19 mouse cellular contexts compared by ENCODE assay signal in the genomic region with DNA sequence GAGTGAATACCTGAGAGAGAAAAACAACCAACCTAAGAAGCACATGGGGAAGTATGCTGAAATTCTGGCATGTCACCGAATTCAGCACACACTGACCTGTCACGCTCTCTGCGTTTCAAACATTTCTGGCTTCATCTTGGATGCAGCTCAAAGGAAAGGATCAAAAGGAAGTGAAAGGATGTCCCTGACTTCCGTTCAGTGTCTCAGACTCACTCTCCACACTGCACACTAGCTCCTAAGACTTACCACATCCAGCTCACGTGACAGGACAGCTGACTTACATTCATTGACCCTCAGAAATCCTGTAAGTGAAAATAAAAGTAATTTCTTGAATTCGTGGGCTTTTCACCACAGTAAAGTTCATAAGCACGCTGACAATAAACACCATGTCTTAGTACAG. TPM values are rescaled to one million over a fixed set of nuclear protein-coding genes. Genes with fewer than 3 reads are reported as not detected.
A peak's percentile ranks its signal among the peaks of the same experiment; 100 is the strongest.
DNase-seq lines count a peak whose midpoint lies in the region; ATAC-seq and TF ChIP-seq lines count a peak whose summit lies in the region.
"Had no signal": no experiment of that assay in that cellular context is flagged by ENCODE, and none has a peak within 500 bp of the region (broad histone marks: within the 10 kb centered on the region; RNA-seq: fewer than 3 reads in every experiment).

No protein-coding gene starts in this region.

- H3K4me2 ChIP-seq in kidney, embryonic 14.5 days (replicated peaks; ENCODE audit: low read depth, low read length): no peak overlapping the region
- H3K4me2 ChIP-seq in CH12.LX (ENCODE audit: insufficient read depth, low read depth, poor library complexity, severe bottlenecking): peak overlapping the region; percentile 67
- no peak overlapping the region for H3K4me2 ChIP-seq in hindbrain, postnatal 0 days (ENCODE audit: low read depth, low read length)
- no peak overlapping the region for H3K4me2 ChIP-seq in hindbrain, embryonic 11.5 days (replicated peaks; ENCODE audit: low read depth, low read length)
- H3K4me2 ChIP-seq: heart, embryonic 12.5 days; limb, embryonic 13.5 days; liver, embryonic 15.5 days; midbrain, embryonic 13.5 days had no signal

- TF ChIP-seq EP300 in CH12.LX (IDR thresholded peaks at IDR 0.05; ENCODE audit: low read length): no peak

- H3K4me3 ChIP-seq in kidney, adult 2 months (ENCODE audit: insufficient read depth, low read depth, low read length): peak overlapping the region; percentile 13; the same call in 1 of the 2 replicates
- no peak overlapping the region for H3K4me3 ChIP-seq in kidney, embryonic 14.5 days (ENCODE audit: low read length)
- H3K4me3 ChIP-seq in CH12.LX (replicated peaks in 1 of 3; ENCODE audit: low read depth in 2 of 3, low read length in 2 of 3, poor library complexity in 1 of 3): no peak overlapping the region
- H3K4me3 ChIP-seq in bone marrow macrophage, adult 2 months (ENCODE audit: insufficient read depth, low read length): peak overlapping the region; percentile 28
- H3K4me3 ChIP-seq in hindbrain, postnatal 0 days (ENCODE audit: low read length): no peak overlapping the region
- no peak overlapping the region for H3K4me3 ChIP-seq in hindbrain, embryonic 11.5 days (ENCODE audit: low read depth, low read length)
- H3K4me3 ChIP-seq: heart, embryonic 12.5 days; limb, embryonic 13.5 days; liver, embryonic 15.5 days; midbrain, embryonic 13.5 days had no signal

- no peaks in the 10 kb centered on the region for H3K36me3 ChIP-seq in kidney, adult 2 months (ENCODE audit: control insufficient read depth, insufficient read depth, low read length)
- no peaks in the 10 kb centered on the region for H3K36me3 ChIP-seq in kidney, embryonic 14.5 days (ENCODE audit: control insufficient read depth, insufficient read depth, low read length)
- H3K36me3 ChIP-seq in CH12.LX (replicated peaks in 1 of 2; ENCODE audit: control insufficient read depth in 1 of 2, insufficient read depth in 1 of 2, low read length in 1 of 2): no peaks in the 10 kb centered on the region
- no peaks in the 10 kb centered on the region for H3K36me3 ChIP-seq in hindbrain, postnatal 0 days (ENCODE audit: insufficient read depth, low read length)
- H3K36me3 ChIP-seq in hindbrain, embryonic 11.5 days (ENCODE audit: control insufficient read depth, insufficient read depth, low read length): no peaks in the 10 kb centered on the region
- H3K36me3 ChIP-seq: heart, embryonic 12.5 days; limb, embryonic 13.5 days; liver, embryonic 15.5 days; midbrain, embryonic 13.5 days had no signal

- no peak for TF ChIP-seq POLR2A in kidney, adult 2 months (IDR thresholded peaks at IDR 0.05; ENCODE audit: low read depth, low read length)
- TF ChIP-seq POLR2A in CH12.LX (IDR thresholded peaks at IDR 0.05; ENCODE audit: low read depth, low read length): no peak
- no peak for TF ChIP-seq POLR2A in bone marrow macrophage, adult 2 months (IDR thresholded peaks at IDR 0.05; ENCODE audit: borderline replicate concordance, low read depth, low read length)

- ATAC-seq in kidney, embryonic 14.5 days (ENCODE audit: low FRiP score, low TSS enrichment): no peak
- ATAC-seq in hindbrain, postnatal 0 days: no peak
- ATAC-seq in hindbrain, embryonic 11.5 days (ENCODE audit: low FRiP score): no peak
- ATAC-seq: forebrain, postnatal 0 days; midbrain, embryonic 13.5 days had no signal

- no peaks in the 10 kb centered on the region; the same call in 1 of the 2 replicates for H3K4me1 ChIP-seq in kidney, adult 2 months (ENCODE audit: control insufficient read depth, insufficient read depth, low read length)
- H3K4me1 ChIP-seq in kidney, embryonic 14.5 days (ENCODE audit: control insufficient read depth, insufficient read depth, low read length): no peaks in the 10 kb centered on the region
- peaks cover 0 to 4% of the 10 kb centered on the region in 2 experiments; a peak in 1 of 4 replicates for H3K4me1 ChIP-seq in CH12.LX (ENCODE audit: control insufficient read depth in 1 of 2, insufficient read depth in 2 of 2)
- peaks cover 5% of the 10 kb centered on the region for H3K4me1 ChIP-seq in bone marrow macrophage, adult 2 months (ENCODE audit: control insufficient read depth, insufficient read depth, low read length)
- H3K4me1 ChIP-seq in hindbrain, postnatal 0 days (ENCODE audit: insufficient read depth, low read length): no peaks in the 10 kb centered on the region
- no peaks in the 10 kb centered on the region for H3K4me1 ChIP-seq in hindbrain, embryonic 11.5 days (replicated peaks; ENCODE audit: control insufficient read depth, insufficient read depth, low read length)
- H3K4me1 ChIP-seq: heart, embryonic 12.5 days; limb, embryonic 13.5 days; liver, embryonic 15.5 days; midbrain, embryonic 13.5 days had no signal

- DNase-seq in kidney, adult 2 months: peak; percentile 52
- no peak for DNase-seq in CH12.LX (ENCODE audit: extremely low read depth)
- peak; percentile 21 to 23 for DNase-seq in kidney, postnatal 36 days
- DNase-seq in hindbrain, postnatal 0 days (ENCODE audit: low spot score): no peak
- DNase-seq in hindbrain, embryonic 11.5 days (ENCODE audit: low spot score): no peak
- DNase-seq in frontal cortex, postnatal 25 days (ENCODE audit: low spot score in 2 of 2): no peak
- DNase-seq: cerebellum, postnatal 10 days; forebrain, postnatal 0 days; gastrocnemius, postnatal 10 days; heart, postnatal 36 days; right cerebral cortex, postnatal 14 days had no signal

- dilution Hi-C loops in CH12.LX (cut with MboI; ENCODE audit: extremely low pct_ligation_motif_present, extremely low pct_unique_long_range_greater_than_20kb, low sequenced_read_pairs): no loop called here

- in situ Hi-C loops in CH12.LX (cut with MboI; ENCODE audit: low pct_ligation_motif_present, low pct_unique_long_range_greater_than_20kb, low sequenced_read_pairs): no loop called here

- no peaks in the 10 kb centered on the region for H3K79me2 ChIP-seq in CH12.LX (replicated peaks; ENCODE audit: control insufficient read depth, extremely low read depth, insufficient read depth, poor library complexity, severe bottlenecking)

- no peaks in the 10 kb centered on the region for H3K27me3 ChIP-seq in kidney, adult 2 months (replicated peaks; ENCODE audit: control insufficient read depth, insufficient read depth, low read length)
- no peaks in the 10 kb centered on the region for H3K27me3 ChIP-seq in kidney, embryonic 14.5 days (ENCODE audit: control insufficient read depth, insufficient read depth, low read length)
- H3K27me3 ChIP-seq in CH12.LX (replicated peaks): no peaks in the 10 kb centered on the region
- no peaks in the 10 kb centered on the region for H3K27me3 ChIP-seq in hindbrain, postnatal 0 days (ENCODE audit: insufficient read depth, low read length)
- no peaks in the 10 kb centered on the region for H3K27me3 ChIP-seq in hindbrain, embryonic 11.5 days (ENCODE audit: control insufficient read depth, insufficient read depth, low read length)
- H3K27me3 ChIP-seq: heart, embryonic 12.5 days; limb, embryonic 13.5 days; liver, embryonic 15.5 days; midbrain, embryonic 13.5 days had no signal

- H3K9me3 ChIP-seq in kidney, embryonic 14.5 days (ENCODE audit: control insufficient read depth, low read length): no peaks in the 10 kb centered on the region
- H3K9me3 ChIP-seq in CH12.LX (replicated peaks; ENCODE audit: low read length): no peaks in the 10 kb centered on the region
- H3K9me3 ChIP-seq in hindbrain, postnatal 0 days (ENCODE audit: low read length): no peaks in the 10 kb centered on the region
- no peaks in the 10 kb centered on the region for H3K9me3 ChIP-seq in hindbrain, embryonic 11.5 days (ENCODE audit: control insufficient read depth, low read length)
- H3K9me3 ChIP-seq: heart, embryonic 12.5 days; limb, embryonic 13.5 days; liver, embryonic 15.5 days; midbrain, embryonic 13.5 days had no signal

- H3K9ac ChIP-seq in kidney, embryonic 14.5 days (ENCODE audit: low read depth, low read length): no peak overlapping the region
- H3K9ac ChIP-seq in CH12.LX (ENCODE audit: insufficient read depth, low read depth): no peak overlapping the region
- no peak overlapping the region for H3K9ac ChIP-seq in hindbrain, postnatal 0 days (replicated peaks; ENCODE audit: low read length)
- H3K9ac ChIP-seq in hindbrain, embryonic 11.5 days (ENCODE audit: low read depth, low read length): no peak overlapping the region
- H3K9ac ChIP-seq: forebrain, postnatal 0 days; heart, embryonic 12.5 days; limb, embryonic 13.5 days; liver, embryonic 15.5 days; midbrain, embryonic 13.5 days had no signal

- 29% methylated on average over 7 of the region's 7 CpGs for WGBS in kidney, adult 2 months
- 54% methylated on average over 7 of the region's 7 CpGs for WGBS in kidney, embryonic 14.5 days
- WGBS in hindbrain, postnatal 0 days: 70% methylated on average over 7 of the region's 7 CpGs
- WGBS in hindbrain, embryonic 11.5 days: 79% methylated on average over 7 of the region's 7 CpGs

- H3K27ac ChIP-seq in kidney, adult 2 months (ENCODE audit: insufficient read depth, low read depth, low read length): 0 out of 2 replicates have a peak overlapping the region, but pooled peaks have one; percentile 6
- H3K27ac ChIP-seq in kidney, embryonic 14.5 days (ENCODE audit: low read depth, low read length): no peak overlapping the region; the same call in 1 of the 2 replicates
- no peak overlapping the region for H3K27ac ChIP-seq in CH12.LX (ENCODE audit: insufficient read depth, low read depth)
- H3K27ac ChIP-seq in bone marrow macrophage, adult 2 months (ENCODE audit: insufficient read depth, low read depth, low read length): peak overlapping the region; percentile 96
- no peak overlapping the region for H3K27ac ChIP-seq in hindbrain, postnatal 0 days
- no peak overlapping the region for H3K27ac ChIP-seq in hindbrain, embryonic 11.5 days (ENCODE audit: low read depth, low read length)
- H3K27ac ChIP-seq: limb, embryonic 13.5 days; liver, embryonic 15.5 days; midbrain, embryonic 13.5 days had no signal

- TF ChIP-seq RAD21 in CH12.LX (IDR thresholded peaks at IDR 0.05; ENCODE audit: low read depth, low read length): no peak

- TF ChIP-seq CTCF in kidney, adult 2 months (conservative IDR thresholded peaks at IDR 0.05; ENCODE audit: insufficient read depth, insufficient read length, low read depth, low read length): no peak
- no peak for TF ChIP-seq CTCF in CH12.LX (conservative IDR thresholded peaks at IDR 0.05 in 1 of 2, IDR thresholded peaks at IDR 0.05 in 1 of 2; ENCODE audit: low read depth in 2 of 2, low read length in 2 of 2)
- no peak for TF ChIP-seq CTCF in bone marrow macrophage, adult 2 months (IDR thresholded peaks at IDR 0.05; ENCODE audit: low read depth, low read length)
- no peak for TF ChIP-seq CTCF in hindbrain, postnatal 0 days (IDR thresholded peaks at IDR 0.05; ENCODE audit: low read depth)

RNA-seq across cellular contexts. Expression of a gene that starts 16.9 kb away (rescaled TPM):
- 0.09 TPM in 1 of 2 replicates, not detected in the other for polyA plus RNA-seq in kidney, adult 2 months (2012; rRNA removed)
- polyA plus RNA-seq in kidney, embryonic 14.5 days (2014; fragmentation: Nextera tagmentation; extraction: Ambion mirVana): not detected in 2 replicates
- not detected in 2 replicates for total RNA-seq in CH12.LX (2012; rRNA removed)
- total RNA-seq in CH12.LX (2014; rRNA removed): not detected in 2 replicates
- not detected in 2 replicates for polyA plus RNA-seq in CH12.LX (2012; ENCODE audit: insufficient read length, low read depth)
- polyA plus RNA-seq in bone marrow macrophage, adult 2 months (2012; ENCODE audit: insufficient read depth, insufficient read length, missing spikeins): not detected in 2 replicates
- total RNA-seq in hindbrain, postnatal 0 days (2014; rRNA removed): not detected in 2 replicates
- polyA plus RNA-seq in hindbrain, postnatal 0 days (2015; fragmentation: Nextera tagmentation; extraction: Ambion mirVana): not detected in 2 replicates
- not detected in 2 replicates for polyA plus RNA-seq in hindbrain, embryonic 11.5 days (2014; fragmentation: Nextera tagmentation; extraction: Ambion mirVana)
- total RNA-seq: adrenal gland, postnatal 36 days; forebrain, postnatal 0 days; gastrocnemius, postnatal 10 days; heart, postnatal 36 days; left cerebral cortex, adult 8-10 months had no signal
- polyA plus RNA-seq: forebrain, postnatal 0 days; heart, embryonic 12.5 days; limb, embryonic 13.5 days; liver, embryonic 15.5 days; midbrain, embryonic 13.5 days had no signal

Comparison
In these comparisons a context has a peak if more than half of its experiments do, and no peak if none do; other contexts are left out.
1. H3K27ac ChIP-seq: peak in kidney, adult 2 months (single experiment) and bone marrow macrophage, adult 2 months (single experiment); none in kidney, embryonic 14.5 days (single experiment), CH12.LX (single experiment), hindbrain, postnatal 0 days (single experiment) and hindbrain, embryonic 11.5 days (single experiment).
2. H3K4me3 ChIP-seq: peak in kidney, adult 2 months (single experiment) and bone marrow macrophage, adult 2 months (single experiment); none in kidney, embryonic 14.5 days (single experiment), CH12.LX (0 of 3), hindbrain, postnatal 0 days (single experiment) and hindbrain, embryonic 11.5 days (single experiment).
3. DNase-seq: peak in kidney, adult 2 months (single experiment) and kidney, postnatal 36 days (2 of 2); none in CH12.LX (single experiment), hindbrain, postnatal 0 days (single experiment), hindbrain, embryonic 11.5 days (single experiment) and frontal cortex, postnatal 25 days (0 of 2).